Mouse (Mus musculus): Measurements from ENCODE around the gene Gzmm.
A peak's percentile ranks its signal among the peaks of the same experiment; 100 is the strongest.

- TF ChIP-seq POLR2A (IDR thresholded peaks at IDR 0.05; ENCODE audit: insufficient read length, low read depth) (no peak), TCF12 (IDR thresholded peaks at IDR 0.05; ENCODE audit: insufficient read depth, poor library complexity, severe bottlenecking) (no peak), MAX (IDR thresholded peaks at IDR 0.05; ENCODE audit: low read depth) (no peak), E2F4 (IDR thresholded peaks at IDR 0.05; ENCODE audit: insufficient read depth) (no peak), CEBPB (IDR thresholded peaks at IDR 0.05; ENCODE audit: insufficient read depth, poor library complexity, severe bottlenecking) (no peak), USF1 (IDR thresholded peaks at IDR 0.05; ENCODE audit: low read depth) (no peak), MYOD1 (IDR thresholded peaks at IDR 0.05; ENCODE audit: control insufficient read depth in 1 of 3, insufficient read length in 2 of 3, low read depth in 2 of 3) (peak in 1 of 3 experiments; percentile 69), MYOG (IDR thresholded peaks at IDR 0.05; ENCODE audit: control insufficient read depth in 1 of 3, insufficient read depth in 1 of 3, insufficient read length in 2 of 3, low read depth in 2 of 3) (peak in 1 of 3 experiments; percentile 89), SRF (IDR thresholded peaks at IDR 0.05; ENCODE audit: control insufficient read depth, insufficient read length, low read depth) (no peak), POLR2AphosphoS2 (IDR thresholded peaks at IDR 0.05; ENCODE audit: insufficient read length, low read depth) (no peak), REST (IDR thresholded peaks at IDR 0.05; ENCODE audit: insufficient read depth, insufficient read length) (no peak), TCF3 (IDR thresholded peaks at IDR 0.05; ENCODE audit: insufficient read length, low read depth) (no peak)
Measured at GRCm38 (mm10) chr10:79707162-79707561, 18.3 kb downstream of the Gzmm start.

Measured in myocyte (in vitro differentiated cells).